Mouse (Mus musculus) layer of hippocampus, postnatal 10 days (tissue): Measurements from ENCODE around the gene Gm5592. TPM values are rescaled to one million over a fixed set of nuclear protein-coding genes. Genes with fewer than 3 reads are reported as not detected.
"Not testable (repeated sequence)": the region's sequence is repeated elsewhere in the genome, so short reads cannot be mapped to it uniquely, and the experiment has no call there.

Experiments used
- DNase-seq, 2 experiments: peaks; one replicate each; pipeline ENCODE4 v3.0.0; 2021; ENCODE audit warnings: low spot score in 2 of 2
- long read RNA-seq: library from polyadenylated mRNA; stranded (forward); transcript quantifications from one replicate; pipeline ENCODE4 v2.0.0, GENCODE M21; 2023
- total RNA-seq, 2 experiments: library from RNA; stranded (reverse); gene quantifications; 2 replicates each; pipeline ENCODE4 v1.2.3; 2021

The Gm5592 gene
- not detected for total RNA-seq
- long read RNA-seq: 0 reads

GRCm38 (mm10) chr7:41153541-41153940 lies at the start of gene Gm5592:
Gm5592 (plus strand) TSS chr7:41153841.
- not testable (repeated sequence) for DNase-seq

- not testable (repeated sequence) for DNase-seq
These were observed 2.2 kb downstream of the Gm5592 start for GRCm38 (mm10) chr7:41155806-41156205.

GRCm38 (mm10) chr7:41157879-41158278 lies 4.2 kb downstream of the Gm5592 start:
- DNase-seq: not testable (repeated sequence)

- DNase-seq: not testable (repeated sequence)
These were observed 4.9 kb downstream of the Gm5592 start for GRCm38 (mm10) chr7:41158562-41158961.

- no peak for DNase-seq
These were observed 40.0 kb downstream of the Gm5592 start for GRCm38 (mm10) chr7:41193671-41194070.

Other genes with a start within 250 kb of the Gm5592 start
- gene 4930433I11Rik, start 166.3 kb upstream of the Gm5592 start, total RNA-seq: not detected
- gene Gm4884, start 121.1 kb upstream of the Gm5592 start, total RNA-seq: not detected
- gene AI987944, start 239.5 kb downstream of the Gm5592 start, total RNA-seq: 10 to 100 TPM; 10.3 to 11.1 TPM